Mouse (Mus musculus): ENCODE measurements around the gene Hsdl2.

GRCm38 (mm10) chr4:59656061-59656642 lies 74.8 kb downstream of the Hsdl2 start:
- no peak for TF ChIP-seq EP300 (IDR thresholded peaks at IDR 0.05; ENCODE audit: low read depth)
- TF ChIP-seq CTCF (IDR thresholded peaks at IDR 0.05; ENCODE audit: low read depth): no peak

Measured in liver, postnatal 0 days (tissue).